Mouse (Mus musculus) liver, adult 2 months (tissue): ENCODE measurements around the gene Meis1. TPM values are rescaled to one million over a fixed set of nuclear protein-coding genes. Genes with fewer than 3 reads are reported as not detected.

Experiments used
- DNase-seq: peaks from one replicate; pipeline ENCODE4 v3.0.0-alpha.2; 2011; ENCODE audit warnings: low read depth, low spot score; ENCODE audit errors: extremely low read depth
- H3K27ac ChIP-seq: fragments of 200-500 bp; replicated peaks from 2 replicates; pipeline ENCODE4 v1.5.1; 2012; ENCODE audit warnings: low read depth, mild to moderate bottlenecking, control low read depth, inconsistent platforms, low read length; ENCODE audit not compliant: insufficient read depth
- H3K27me3 ChIP-seq: fragments of 200-500 bp; 2 replicates; pipeline ENCODE4 v1.6.1; 2012; ENCODE audit warnings: mild to moderate bottlenecking, moderate library complexity, low read length, inconsistent platforms; ENCODE audit not compliant: control insufficient read depth, insufficient read depth
- H3K36me3 ChIP-seq: fragments of 200-500 bp; 2 replicates; pipeline ENCODE4 v1.6.1; 2012; ENCODE audit warnings: low read length, inconsistent platforms; ENCODE audit not compliant: control insufficient read depth, insufficient read depth
- H3K4me1 ChIP-seq: fragments of 200-500 bp; 2 replicates; pipeline ENCODE4 v1.6.1; 2011; ENCODE audit warnings: low read length; ENCODE audit not compliant: control insufficient read depth, insufficient read depth
- H3K4me3 ChIP-seq: fragments of 200-500 bp; 2 replicates; pipeline ENCODE4 v1.5.1; 2011; ENCODE audit warnings: low read depth, mild to moderate bottlenecking, control low read depth, low read length, moderate library complexity; ENCODE audit not compliant: insufficient read depth
- H3K79me2 ChIP-seq: fragments of 200-500 bp; 2 replicates; pipeline ENCODE4 v1.6.1; 2012; ENCODE audit warnings: inconsistent platforms, mild to moderate bottlenecking, low read length, moderate library complexity; ENCODE audit not compliant: control insufficient read depth, insufficient read depth
- H3K9ac ChIP-seq: fragments of 200-500 bp; 2 replicates; pipeline ENCODE4 v1.6.1; 2012; ENCODE audit warnings: low read depth, mild to moderate bottlenecking, control low read depth, inconsistent platforms, low read length
- CTCF ChIP-seq: fragments of 200-500 bp; IDR thresholded peaks from 2 replicates; pipeline ENCODE4 v1.5.1; 2011; ENCODE audit warnings: low read depth, low read length, control low read depth
- POLR2A ChIP-seq: fragments of 200-500 bp; IDR thresholded peaks from 2 replicates; pipeline ENCODE4 v1.6.1; 2011; ENCODE audit warnings: low read length, control low read depth; ENCODE audit not compliant: insufficient read depth; ENCODE audit errors: extremely low read depth
- WGBS: fragments of 180-500 bp; shearing (Covaris S2); methylation state at CpG from one replicate; pipeline ENCODE4 v1.1.7; 2018; 5-methylcytosine and 5-hydroxymethylcytosine counted together
- polyA plus RNA-seq: library from polyadenylated mRNA; depleted of rRNA; stranded (reverse); fragments of >200 nt; gene quantifications from 2 replicates; pipeline ENCODE4 v1.2.3, GENCODE M21; 2012
- total RNA-seq: library from RNA; depleted of rRNA; stranded (reverse); fragments of >200 nt; gene quantifications from 2 replicates; pipeline ENCODE4 v1.2.3, GENCODE M21; 2014

Meis1 gene
- total and polyA plus RNA-seq, 2 experiments, result 2.5 to 6.1 TPM

DNA sequence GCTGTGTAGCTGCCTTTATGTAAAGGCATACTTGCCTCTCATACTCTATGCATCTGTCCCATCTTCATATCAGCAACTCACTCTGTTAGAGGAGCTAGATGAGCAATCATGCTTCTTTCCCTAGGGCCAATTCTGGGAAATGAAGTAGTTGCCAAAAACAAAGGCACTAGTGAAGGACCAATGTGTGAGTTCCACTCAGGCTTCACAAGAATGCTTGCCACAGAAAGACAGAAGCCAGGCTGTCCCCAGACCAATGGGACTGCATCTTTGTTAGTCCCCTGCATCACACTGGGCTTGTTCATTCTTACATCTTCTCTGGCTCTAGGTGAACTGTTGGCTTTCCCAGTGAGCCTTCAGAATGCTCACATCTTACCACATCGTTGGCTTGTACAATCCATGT, 43.7 kb downstream of the Meis1 start:
- Histone ChIP-seq H3K4me3 (no peak overlapping the region), H3K4me1 (peaks cover 4% of the 10 kb centered on the region; the same call in 1 of the 2 replicates), H3K36me3 (no peaks in the 10 kb centered on the region), H3K79me2 (no peaks in the 10 kb centered on the region), H3K27me3 (no peaks in the 10 kb centered on the region), H3K27ac (no peak overlapping the region), H3K9ac (no peak overlapping the region)
- TF ChIP-seq POLR2A (no peak), CTCF (no peak)
- no peak for DNase-seq
- WGBS, result 95% methylated on average over 1 of the region's 1 CpGs

DNA sequence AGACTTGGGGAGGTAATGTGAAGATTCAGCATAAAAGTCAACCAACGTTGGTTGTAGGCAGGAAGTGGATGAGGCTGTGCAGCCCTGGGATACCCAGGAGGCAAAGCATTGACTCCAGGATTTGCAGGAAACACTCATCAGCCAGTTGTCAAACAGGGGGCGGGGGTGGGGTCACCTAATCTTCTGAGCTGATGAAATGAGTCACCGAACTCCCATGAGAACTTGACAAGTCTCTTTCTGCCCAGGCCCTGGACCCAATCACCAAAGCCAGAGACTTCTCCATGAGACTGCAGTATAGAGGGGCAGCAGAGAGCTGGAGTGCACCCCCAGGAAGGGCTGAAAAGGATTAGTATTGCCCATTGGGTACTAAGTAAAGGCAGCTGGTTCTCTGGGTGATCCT, 45.0 kb downstream of the Meis1 start:
- peak overlapping the region; percentile 27; the same call in 1 of the 2 replicates for H3K27ac ChIP-seq
- no peak for DNase-seq
- H3K4me1 ChIP-seq, result peaks cover 4% of the 10 kb centered on the region; the same call in 1 of the 2 replicates
- H3K79me2 ChIP-seq, result no peaks in the 10 kb centered on the region
- TF ChIP-seq POLR2A, result no peak
- no peak for TF ChIP-seq CTCF
- H3K27me3 ChIP-seq, result no peaks in the 10 kb centered on the region
- no peak overlapping the region for H3K4me3 ChIP-seq
- WGBS, result 64% methylated on average over 3 of the region's 3 CpGs
- H3K36me3 ChIP-seq, result no peaks in the 10 kb centered on the region
- H3K9ac ChIP-seq, result no peak overlapping the region

DNA sequence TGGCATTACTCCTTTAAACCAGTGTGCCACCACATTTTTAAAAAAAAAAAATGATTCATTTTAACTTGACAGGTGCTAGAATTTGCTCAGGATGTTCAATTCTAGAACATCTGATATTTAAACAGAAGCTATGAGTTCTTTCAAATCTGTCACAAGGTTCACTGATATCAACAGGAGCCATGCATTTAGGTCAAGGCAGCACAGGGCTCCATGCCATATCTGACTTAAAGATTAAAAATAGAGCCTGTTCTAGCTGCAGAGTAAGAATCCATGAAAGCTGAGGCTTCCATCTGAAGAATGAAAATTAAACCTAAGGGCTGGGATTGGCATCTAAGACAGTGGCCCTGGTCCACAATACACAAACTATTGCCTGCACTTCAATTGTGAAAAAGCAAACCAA, 45.8 kb downstream of the Meis1 start:
- Histone ChIP-seq H3K79me2 (no peaks in the 10 kb centered on the region; the same call in 1 of the 2 replicates), H3K4me1 (no peaks in the 10 kb centered on the region; the same call in 1 of the 2 replicates), H3K27me3 (no peaks in the 10 kb centered on the region), H3K4me3 (no peak overlapping the region), H3K9ac (no peak overlapping the region), H3K27ac (no peak overlapping the region), H3K36me3 (no peaks in the 10 kb centered on the region)
- TF ChIP-seq POLR2A (no peak), CTCF (no peak)
- DNase-seq, result no peak

DNA sequence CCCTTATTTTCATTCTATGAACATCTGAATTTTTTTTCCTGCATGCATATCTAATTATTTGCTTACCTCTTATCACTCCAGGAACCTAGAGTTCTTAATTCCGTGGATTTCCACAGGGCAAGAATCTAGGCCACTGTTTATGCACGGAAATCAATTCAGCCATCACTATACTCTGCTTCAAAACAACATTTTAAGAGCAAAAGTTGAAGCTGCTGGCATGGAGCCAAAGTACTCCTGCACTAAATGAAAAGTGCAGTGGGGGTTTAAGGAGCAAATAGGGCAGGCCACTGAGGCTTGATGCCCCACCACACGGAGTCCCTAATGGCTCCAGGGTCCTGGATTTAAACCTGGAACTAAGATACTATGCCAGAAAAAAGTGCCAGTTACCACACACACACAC, 47.2 kb downstream of the Meis1 start:
- Histone ChIP-seq H3K79me2 (no peaks in the 10 kb centered on the region; the same call in 1 of the 2 replicates), H3K4me3 (no peak overlapping the region), H3K27me3 (no peaks in the 10 kb centered on the region), H3K4me1 (no peaks in the 10 kb centered on the region; the same call in 1 of the 2 replicates), H3K9ac (no peak overlapping the region), H3K36me3 (no peaks in the 10 kb centered on the region), H3K27ac (no peak overlapping the region)
- whole genome bisulfite sequencing, result 24% methylated on average over 3 of the region's 3 CpGs
- DNase-seq, result no peak
- TF ChIP-seq CTCF (no peak), POLR2A (no peak)

DNA sequence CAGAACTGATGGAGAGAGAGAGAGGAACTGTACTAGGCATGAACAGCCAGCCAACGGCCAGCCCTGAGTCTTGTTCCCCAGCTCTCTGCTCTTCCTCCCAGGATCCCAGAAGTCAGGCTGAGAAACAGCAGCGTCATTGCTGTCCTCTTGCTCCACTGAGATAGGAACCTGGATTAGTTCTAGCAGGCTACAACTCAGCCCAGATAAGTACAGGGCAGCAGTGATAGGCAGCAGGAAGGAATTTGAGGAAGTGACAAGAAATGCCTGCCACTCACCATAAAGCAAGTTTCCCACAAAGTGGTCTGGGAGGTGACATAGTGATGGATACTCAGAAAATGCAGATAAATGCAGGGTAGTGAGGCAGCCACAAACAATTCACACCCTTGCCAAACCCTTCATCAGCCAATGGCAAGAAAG, 48.9 kb downstream of the Meis1 start:
- H3K9ac ChIP-seq, result no peak overlapping the region
- TF ChIP-seq POLR2A, result no peak
- TF ChIP-seq CTCF, result no peak
- no peaks in the 10 kb centered on the region for H3K36me3 ChIP-seq
- H3K4me3 ChIP-seq, result no peak overlapping the region
- no peaks in the 10 kb centered on the region; the same call in 1 of the 2 replicates for H3K79me2 ChIP-seq
- DNase-seq, result peak; percentile 14
- 89% methylated on average over 2 of the region's 2 CpGs for WGBS
- H3K27ac ChIP-seq, result peak overlapping the region; percentile 15
- H3K27me3 ChIP-seq, result no peaks in the 10 kb centered on the region
- no peaks in the 10 kb centered on the region; the same call in 1 of the 2 replicates for H3K4me1 ChIP-seq

DNA sequence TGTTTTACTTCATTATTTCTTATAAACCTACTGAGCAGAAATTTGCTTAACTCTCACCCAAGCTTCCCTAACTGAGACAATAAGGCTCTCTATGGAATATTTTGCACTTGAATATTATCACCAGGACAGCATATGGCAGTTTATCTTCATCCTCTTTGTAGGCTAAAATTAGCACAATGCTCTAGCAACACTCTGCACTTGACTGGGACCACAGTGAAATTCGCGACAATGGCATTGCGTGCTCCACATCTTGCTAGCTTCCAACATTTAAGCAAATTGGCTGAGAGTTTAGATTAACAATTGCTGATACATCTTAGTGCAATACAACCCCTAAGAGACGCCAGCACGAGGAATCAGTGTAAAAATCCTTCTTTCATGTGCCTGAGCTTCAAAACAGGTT, 54.4 kb downstream of the Meis1 start:
- WGBS, result 75% methylated on average over 5 of the region's 5 CpGs
- H3K9ac ChIP-seq, result no peak overlapping the region
- H3K79me2 ChIP-seq, result peaks cover 3% of the 10 kb centered on the region; the same call in 1 of the 2 replicates
- no peak for DNase-seq
- no peak overlapping the region for H3K27ac ChIP-seq
- H3K36me3 ChIP-seq, result no peaks in the 10 kb centered on the region
- no peak overlapping the region for H3K4me3 ChIP-seq
- TF ChIP-seq POLR2A (no peak), CTCF (no peak)
- H3K4me1 ChIP-seq, result peaks cover 3% of the 10 kb centered on the region; the same call in 1 of the 2 replicates
- H3K27me3 ChIP-seq, result no peaks in the 10 kb centered on the region
